Mouse (Mus musculus) liver, postnatal 0 days (tissue): ENCODE data around the gene R3hdml.

ENCODE experiments used
- CTCF ChIP-seq: sonication (generic); IDR thresholded peaks from 2 replicates; pipeline ENCODE4 v1.5.1; 2016; ENCODE audit warnings: antibody characterized with exemption, low read depth
- EP300 ChIP-seq: IDR thresholded peaks from 2 replicates; pipeline ENCODE4 v1.6.1; 2016; ENCODE audit warnings: antibody characterized with exemption, low read depth, mild to moderate bottlenecking

- TF ChIP-seq EP300 (no peak), CTCF (no peak)
Measured at GRCm38 (mm10) chr2:163459380-163459779, 32.7 kb upstream of the R3hdml start.
